Mouse (Mus musculus) mature B cell (primary cell): Measurements from ENCODE around the gene C1qtnf7.

Experiments
- in situ Hi-C: fragments of 300-500 bp; cut with MboI; formaldehyde crosslinking; loops from 2 replicates; pipeline ENCODE4 v1.14.3; 2019

The C1qtnf7 gene

DNA sequence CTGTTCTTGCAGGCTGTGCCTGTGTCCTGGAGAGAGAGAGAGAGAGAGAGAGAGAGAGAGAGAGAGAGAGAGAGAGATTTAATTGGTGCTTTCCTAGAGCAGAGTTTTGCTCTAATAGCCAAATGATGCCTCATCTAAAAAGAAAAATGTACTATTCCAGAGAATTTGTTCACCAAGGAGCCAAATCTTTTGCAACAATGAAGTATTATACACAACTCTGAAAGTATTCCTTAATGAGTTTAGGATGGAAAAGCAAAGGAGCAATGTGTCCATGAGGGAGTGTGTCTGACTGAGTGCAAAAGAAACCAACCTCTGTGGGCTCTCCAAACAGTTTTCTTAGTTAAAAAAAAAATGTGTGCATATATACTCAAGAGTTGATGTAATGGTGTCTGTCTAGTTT, 24.5 kb downstream of the C1qtnf7 start:
- in situ Hi-C loops, result no loop called here

DNA sequence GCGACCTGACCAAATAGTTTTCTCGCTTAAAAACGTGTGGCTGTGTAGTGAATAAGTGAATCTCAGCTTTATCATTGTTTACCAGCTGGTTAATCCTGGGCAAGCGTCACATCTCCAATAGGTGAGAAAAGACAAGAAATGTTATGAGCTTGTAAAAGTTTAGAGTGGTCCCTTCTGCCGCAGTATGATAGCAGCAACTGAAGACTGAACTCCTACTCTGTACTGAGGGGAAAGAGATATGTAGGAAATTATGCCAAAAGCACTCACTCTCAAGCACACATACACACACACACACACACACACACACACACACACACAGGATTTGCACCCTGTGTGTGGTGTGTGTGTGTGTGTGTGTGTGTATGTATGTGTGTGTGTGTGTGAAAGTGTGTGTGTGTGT, 26.2 kb downstream of the C1qtnf7 start:
- in situ Hi-C loops, result no loop called here

DNA sequence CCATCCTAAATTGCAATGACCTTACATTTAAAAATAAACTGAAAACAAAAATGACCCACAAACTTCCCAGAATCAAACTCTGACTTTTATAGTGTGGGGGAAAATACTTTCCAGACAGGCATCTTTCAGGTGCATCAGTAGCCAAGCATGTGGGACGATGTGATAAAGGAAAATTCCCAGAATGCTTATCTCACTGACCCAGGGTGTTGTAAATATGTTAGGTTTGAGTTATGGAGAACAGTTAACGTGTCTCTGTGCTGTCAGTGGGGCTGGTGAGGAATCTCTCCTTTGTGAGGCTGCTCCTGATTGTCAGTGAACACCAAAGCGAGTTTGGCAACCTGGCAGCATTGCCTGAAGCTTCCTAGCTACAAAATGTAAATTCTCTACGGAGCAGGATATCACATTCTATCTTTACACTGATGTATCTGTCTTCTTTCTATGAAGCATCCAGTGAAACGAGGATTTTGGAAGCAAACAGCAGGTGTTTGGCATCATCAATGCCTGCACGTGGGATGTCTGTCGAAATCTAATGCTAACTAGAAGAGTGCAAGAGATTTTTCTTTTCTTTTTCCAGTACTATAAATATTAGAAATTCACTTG, 27.0 kb downstream of the C1qtnf7 start:
- in situ Hi-C loops, result no loop called here

DNA sequence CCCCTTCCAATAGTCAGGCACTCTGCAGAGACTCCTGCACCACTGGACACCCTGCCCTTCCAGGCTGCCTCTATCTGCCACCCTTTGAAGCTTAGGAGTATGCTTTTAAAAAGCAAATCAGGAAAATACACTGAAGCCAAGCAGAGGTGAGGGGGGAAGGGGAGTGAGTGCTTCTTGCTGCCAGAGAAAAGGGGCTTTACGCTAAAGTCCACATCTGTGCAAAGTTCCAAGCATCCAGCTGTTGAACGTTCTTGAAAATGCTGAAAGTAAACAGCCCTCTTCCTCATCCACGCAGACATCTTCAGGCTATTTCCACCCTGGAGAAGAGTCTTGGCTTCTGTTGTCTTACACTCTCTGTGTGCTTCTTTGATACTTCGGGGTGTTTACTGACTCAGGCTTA, 34.6 kb downstream of the C1qtnf7 start:
- in situ Hi-C loops, result no loop called here

DNA sequence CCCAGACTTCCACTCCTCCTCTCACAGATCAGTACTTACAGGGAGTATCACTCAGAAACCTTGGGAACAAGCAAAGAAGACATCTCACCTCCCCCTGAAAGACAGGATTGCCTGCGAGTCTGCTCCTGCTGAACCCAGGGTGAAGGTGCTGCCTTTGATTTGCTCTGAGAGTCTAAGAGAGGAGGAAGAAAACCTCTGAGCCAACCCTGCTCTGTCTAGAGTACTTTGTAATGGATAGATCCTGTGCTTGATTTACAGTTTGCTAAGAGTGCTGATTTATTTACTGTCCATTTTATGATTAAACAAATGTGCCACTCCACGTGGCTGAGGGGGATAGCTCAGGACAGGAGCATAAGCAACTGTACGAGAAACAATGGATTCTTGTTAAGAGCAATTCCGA, 35.1 kb downstream of the C1qtnf7 start:
- in situ Hi-C loops, result no loop called here

DNA sequence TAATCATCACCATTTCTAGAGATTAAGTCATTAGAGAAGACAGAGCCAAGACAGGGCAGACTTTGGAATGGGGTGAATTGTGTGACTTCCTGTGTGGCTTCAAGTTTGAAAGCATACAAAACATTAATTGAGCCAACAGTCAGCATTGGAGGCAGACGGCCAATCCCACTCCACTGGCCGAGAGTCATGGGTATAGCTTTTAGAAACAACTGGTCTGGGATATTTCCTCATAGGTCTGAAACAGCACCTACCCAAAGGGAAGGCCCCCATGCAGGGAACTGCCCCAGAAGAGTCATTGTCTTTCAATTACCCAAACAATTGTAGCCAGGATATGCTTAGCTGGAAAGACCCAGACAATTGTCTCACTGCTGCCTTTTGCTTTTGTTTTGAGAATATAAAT, 39.5 kb downstream of the C1qtnf7 start:
- in situ Hi-C loops, result no loop called here

DNA sequence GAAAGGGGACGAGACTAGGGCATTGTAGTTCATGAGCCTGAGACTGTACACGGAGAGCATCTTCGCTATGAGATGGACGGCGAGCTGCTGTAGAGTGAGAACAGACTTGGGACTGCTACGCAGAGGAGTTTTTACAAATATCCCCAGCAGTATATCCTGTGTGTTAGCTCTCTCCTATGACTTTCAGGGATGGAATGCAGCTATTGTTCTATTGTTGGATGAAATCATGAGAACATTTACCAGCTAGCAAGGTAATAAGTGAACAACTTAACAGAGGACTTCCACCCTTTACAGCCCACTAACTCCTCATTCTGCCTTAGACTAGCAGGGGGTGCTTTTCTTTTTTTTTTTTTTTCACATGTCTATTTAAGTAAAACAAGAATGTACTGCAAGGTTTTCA, 40.1 kb downstream of the C1qtnf7 start:
- in situ Hi-C loops, result no loop called here

DNA sequence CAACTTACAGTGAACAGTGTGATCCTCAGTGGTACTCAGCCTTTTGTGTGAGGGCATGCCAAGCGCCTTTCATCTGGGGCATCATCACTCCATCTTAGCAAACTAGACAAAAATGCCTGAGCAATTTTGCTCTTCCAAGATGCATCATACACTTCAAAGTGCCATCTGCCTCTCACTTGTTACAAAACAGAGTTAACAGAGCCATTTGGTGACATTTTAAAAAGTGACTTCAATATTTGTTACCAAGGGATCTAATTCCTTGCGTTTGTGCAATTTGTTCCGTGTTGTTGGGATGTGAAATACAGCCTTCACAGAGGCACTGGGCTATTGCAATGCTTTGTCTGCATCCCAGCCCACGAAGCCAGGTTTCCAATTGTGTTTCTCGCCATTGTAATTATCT, 42.1 kb downstream of the C1qtnf7 start:
- in situ Hi-C loops, result no loop called here

DNA sequence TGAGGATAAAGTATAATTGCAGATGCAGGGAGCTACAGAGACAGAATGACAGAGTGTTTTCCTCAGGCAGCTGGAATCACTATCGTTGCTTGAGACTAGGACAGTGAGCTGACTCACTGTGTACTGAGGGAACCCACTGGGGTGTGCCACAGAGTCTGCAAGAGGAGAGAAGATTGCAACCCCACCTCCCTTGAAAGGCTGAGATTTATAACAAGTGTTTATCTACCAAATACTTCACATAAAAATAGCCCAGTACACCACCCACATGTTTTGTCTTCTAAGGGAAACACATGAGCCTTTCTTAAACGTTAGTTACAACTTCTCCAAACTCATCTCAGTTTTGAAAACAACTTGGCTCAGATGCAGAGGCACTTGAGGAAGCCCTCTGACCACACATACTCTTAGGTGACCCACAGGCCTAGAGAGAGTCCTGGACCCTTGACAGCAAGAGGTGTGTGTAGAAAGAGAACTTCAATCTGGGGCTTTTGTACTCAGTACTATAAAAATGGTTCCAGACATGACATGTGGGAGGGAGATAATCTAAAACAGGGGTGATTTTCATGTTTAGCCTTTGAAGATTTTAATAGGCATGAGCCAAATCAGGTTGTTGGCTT, 46.4 kb downstream of the C1qtnf7 start:
- in situ Hi-C loops, result no loop called here

DNA sequence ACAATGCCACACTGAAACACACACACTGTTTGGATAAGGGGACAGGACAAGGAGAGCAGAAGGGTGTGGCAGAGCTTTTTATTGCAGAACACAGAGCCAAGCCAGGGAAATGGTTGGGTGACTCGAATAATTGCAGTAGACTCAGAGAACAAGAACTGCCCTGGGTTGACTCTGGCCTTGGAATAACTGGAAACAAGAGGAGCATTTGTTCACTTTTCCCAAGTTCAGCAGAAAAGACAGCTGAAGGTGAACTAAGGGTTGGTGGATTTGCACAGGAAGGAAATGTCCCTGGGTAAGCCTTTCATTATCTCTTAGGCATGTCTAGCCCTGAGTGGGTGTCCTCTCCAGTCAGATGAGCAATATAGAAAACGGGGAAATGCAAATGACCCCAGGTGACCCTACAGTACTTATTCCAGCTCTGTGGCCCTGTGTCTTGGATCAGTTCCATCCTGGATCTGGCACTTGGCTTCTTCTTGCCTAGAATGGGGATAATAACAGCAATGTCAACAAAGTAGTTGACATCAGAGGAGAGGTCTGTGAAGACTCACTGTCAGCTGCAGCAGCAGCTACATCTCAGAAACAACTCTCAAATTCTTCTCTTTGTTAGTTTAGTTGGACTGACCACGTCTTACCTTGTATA, 54.5 kb downstream of the C1qtnf7 start:
- in situ Hi-C loops, result no loop called here

DNA sequence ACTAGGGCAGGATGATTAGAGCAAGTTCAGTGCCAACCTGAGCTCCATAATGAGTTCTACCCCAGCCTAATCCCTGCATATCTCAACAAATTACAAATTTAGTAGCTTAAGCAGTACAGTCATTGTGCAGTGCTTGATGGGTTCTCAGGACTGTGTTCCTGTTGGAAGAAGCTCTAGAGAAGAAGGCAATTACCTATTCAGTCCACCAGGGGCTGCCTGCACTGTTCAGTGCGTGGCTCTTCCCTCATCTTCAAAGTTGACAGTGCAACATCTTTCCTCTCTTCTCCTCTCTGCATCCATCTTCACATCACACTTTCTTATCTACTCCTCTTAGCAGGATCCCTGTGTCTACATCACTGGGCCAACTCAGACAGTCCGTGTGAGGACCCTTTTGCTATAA, 67.5 kb downstream of the C1qtnf7 start:
- in situ Hi-C loops, result no loop called here

DNA sequence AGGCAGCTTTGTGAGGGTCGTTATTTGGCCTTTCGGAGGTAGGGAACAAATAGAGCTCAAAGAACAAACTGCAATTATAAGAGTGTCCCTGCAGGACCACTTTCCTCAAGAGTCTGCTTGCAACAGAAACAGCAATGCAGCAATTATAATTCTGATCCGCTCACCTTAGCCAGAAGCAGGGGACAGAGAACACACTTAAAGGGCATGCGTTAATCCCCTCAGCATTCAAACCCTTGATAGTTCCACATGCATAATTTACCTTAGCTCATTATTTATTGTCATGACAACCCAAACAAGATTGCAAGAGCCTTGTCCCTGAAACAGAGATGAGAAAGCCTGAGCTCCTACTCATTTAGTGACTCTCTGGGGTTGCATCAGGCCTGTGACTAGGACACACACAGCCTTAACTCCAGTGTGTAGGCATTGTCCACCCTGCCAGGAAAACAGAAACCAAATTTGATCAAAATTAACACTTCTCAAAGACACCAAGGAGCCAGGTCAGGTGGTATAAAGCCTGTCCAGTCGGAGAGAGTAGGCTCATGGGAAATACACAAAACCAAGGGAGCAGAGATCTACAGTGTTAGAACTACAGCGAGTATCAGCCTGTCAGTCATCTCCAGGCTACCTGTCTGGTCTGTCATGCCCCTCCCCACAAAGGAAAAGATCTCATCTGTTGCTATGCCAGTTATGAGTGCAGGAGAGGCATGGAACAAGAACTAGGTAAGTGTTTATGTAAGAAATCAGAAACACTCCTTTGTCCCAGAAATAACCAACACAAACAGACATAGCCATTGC, 68.2 kb downstream of the C1qtnf7 start:
- in situ Hi-C loops, result no loop called here

DNA sequence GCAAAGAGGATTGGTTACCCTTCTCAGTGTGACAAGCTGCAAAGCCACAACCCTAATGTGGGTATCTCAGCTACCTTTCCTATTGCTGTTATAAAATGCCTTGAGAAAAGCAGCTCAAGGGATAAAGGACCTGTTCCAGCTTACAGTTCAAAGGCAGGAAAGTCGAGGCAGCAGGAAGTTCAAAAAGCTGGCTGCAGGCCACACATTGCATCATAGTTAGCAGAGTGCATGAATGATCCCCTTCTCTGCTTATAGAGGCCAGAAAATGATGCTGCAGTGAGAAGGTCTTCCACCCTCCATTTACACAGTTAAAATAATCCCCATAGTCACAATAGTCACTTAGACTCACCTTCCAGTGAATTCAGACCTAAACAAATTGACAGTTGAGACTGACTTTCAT, 69.1 kb downstream of the C1qtnf7 start:
- in situ Hi-C loops, result no loop called here

DNA sequence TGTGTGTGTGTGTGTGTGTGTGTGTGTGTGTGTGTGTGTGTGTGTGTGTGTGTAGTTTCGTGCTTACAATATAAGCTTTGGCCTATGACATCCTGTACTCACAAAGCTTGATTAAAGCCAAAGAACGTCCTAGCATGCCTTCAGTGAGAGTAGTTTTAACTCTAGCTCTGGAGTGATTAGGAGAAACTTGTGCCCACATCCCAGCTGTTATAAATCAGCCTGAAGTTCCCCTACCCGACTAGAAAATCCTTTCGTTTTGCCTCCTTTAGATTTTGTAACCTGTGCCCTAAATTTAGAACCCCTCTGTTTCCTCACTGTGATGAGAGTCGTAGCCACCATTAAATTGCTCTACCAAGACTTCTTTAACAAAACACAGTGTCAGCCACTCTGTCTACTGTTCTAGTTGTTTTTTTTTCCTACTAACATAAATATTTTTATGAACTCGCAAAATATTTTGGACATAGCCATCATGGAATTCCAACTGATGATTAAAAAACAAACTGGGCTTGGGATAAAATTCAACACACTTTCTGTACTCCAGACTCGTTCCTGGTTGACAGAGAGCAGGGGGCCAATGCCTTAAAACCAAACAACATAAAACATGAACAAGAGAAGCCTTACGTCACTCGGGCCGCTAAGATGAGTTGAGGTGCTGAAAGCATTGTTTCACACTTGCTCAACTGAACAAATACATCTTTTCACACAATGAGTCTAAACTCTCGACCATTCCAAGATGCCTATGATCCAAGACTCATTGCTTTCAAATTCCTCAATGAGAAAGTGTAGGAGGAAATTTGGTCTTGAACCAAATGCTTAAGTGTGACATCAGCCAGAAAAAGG, 70.3 kb downstream of the C1qtnf7 start:
- in situ Hi-C loops, result no loop called here

DNA sequence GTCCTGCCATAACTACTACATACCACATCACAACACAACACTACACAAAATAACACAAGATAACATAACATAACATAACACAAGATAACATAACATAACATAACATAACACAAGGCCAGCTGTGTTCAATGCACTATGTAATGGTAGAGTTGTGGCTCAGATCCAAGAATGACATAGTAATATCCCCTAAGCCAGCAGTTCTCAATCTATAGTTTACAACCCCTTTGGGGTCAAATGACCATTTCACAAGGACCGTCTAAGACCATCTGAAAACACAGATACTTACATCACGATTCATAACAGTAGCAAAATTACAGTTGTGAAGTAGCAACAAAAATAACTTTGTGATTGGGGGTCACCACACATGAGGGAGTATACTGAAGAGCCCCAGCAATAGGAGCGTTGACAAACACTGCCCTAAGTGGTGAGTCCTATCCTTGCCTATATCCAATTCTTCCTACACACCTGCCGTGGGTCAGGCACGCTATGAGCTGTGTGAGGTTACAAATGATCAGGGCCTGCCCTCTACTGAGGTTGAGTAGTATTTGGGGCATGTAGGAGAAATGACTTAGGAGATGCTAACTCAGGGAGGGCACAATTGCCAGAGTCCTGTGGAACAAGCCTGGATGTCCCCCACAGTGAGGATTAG, 73.6 kb downstream of the C1qtnf7 start:
- in situ Hi-C loops, result no loop called here

DNA sequence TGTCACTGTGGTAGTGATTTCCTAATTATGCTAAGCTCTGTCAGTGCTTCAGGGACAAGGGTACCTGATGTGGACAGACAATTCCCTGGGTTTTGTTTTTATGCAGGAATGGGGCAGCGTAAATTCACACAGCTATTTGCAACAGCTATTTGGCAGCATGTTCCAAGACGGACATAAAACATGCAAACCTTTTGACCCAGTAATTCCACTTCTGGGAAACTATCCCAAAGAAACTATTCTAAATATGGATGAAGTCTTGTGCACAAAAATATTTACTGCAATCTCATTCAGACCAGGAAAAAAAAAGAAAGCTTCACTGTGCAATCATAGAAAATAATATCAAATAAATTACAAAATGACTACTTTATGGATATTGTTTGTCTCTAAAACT, 74.1 kb downstream of the C1qtnf7 start:
- in situ Hi-C loops, result no loop called here

DNA sequence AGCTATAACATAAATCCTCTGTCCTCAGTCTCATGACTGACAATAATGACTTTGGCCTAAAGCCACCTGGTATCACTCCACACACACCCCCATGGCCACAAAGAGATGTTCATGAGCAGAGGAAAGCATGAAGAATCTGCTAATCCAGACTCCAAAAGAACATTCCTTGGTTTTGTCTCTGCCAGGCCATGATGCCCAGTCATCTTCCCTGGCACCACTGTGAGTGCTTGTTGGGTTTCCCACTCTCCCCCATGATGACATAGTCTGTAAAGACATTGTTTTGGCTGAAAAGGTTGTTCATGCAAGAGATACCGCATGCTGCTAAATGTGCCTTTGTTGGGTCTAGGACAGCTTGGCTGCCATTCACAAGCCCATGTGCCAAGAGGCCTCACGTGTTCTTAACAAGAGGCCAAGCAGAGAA, 75.0 kb downstream of the C1qtnf7 start:
- in situ Hi-C loops, result no loop called here

DNA sequence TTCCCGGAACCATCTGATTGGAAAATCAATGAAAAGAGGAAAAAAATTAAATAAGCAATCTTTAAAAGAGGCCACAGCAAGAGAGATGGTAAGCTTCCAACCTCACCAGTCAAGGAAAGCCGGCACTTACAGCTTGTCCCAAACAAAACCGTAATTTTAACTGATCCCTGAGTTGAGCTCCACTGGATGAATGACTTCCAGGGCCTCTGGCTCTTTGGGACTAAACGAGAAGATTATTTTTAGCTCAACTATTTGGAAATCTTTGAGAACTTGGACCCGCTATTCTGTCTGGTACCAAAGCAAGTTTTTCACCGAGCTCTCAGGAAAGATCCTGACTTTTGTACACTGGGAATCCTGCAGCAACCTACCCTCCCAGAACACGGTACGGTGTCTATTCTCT, 86.3 kb downstream of the C1qtnf7 start:
- in situ Hi-C loops, result no loop called here

DNA sequence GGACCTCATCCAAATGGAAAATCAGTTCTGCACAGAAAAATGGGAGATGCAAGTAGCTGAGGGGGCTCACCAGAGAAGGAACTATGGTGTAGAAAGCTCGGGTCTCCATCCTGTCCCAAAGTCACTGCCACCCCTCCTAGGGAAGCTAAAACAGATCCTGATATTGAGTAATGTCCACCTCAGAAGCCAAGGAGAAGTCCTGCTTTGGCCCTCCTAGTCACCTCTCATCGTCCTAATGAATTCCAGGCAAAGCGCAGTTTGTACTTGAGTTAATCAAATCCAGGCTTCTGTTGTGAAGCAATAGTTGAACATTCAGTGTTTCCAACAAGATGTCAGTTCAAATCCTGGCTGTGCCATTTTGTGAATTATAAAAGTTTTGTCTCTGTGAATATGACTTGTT, 87.2 kb downstream of the C1qtnf7 start:
- in situ Hi-C loops, result no loop called here

DNA sequence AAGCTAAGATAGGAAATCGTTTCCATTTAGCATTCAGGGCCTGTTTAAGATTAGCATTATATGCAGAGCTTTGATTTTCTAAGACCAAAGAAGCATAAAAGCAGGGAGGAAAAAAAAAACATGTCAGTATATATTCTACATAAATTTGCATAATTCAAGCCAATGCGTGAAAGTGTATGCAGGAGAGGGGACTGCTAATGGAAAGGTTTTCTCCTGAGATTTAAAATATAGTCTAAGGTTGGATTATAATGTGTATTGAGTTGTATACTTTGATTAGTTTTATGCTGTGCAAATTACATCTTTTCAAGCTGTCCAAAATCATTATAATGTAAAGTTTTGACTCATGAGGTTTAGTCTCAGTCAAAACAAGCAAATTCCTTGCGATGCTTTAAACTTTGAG, 88.2 kb downstream of the C1qtnf7 start:
- in situ Hi-C loops, result no loop called here

DNA sequence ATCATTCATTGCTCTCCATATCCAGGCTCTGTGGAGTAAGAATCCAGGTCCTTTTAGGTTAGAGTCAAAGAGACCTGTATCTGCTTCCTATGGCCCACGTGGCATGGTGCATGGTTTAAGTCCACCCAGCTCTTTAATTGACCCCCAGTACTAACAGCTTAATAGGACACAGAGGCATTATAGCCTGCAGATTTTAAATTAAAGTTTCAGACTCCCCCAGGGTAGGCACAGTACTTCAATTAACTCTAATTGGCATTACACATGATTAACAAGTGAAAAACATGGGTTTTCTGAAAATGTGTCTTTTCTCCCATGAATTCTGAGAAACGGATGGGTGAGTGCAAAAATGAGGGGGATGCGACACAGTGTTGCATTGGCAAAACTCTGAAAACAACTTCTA, 92.7 kb downstream of the C1qtnf7 start:
- in situ Hi-C loops, result no loop called here

DNA sequence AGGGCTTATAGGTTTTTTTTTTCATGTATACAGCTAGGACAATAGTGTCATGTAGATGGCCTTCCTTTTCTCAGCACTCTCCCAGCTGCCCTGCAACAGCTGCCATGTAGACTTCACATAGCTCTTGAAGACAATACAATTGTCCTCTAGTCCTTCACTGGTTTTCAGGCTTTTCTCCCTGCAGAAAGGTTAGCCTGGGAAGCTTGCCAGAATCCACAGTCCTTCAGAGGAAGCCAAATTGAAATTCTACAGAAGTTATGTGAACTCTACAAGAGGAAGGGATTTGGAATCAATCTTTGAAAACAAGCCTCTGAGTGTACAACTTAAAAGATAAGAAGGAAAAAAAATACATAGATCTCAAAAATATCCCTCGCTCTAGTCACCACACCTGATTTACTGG, 94.4 kb downstream of the C1qtnf7 start:
- in situ Hi-C loops, result no loop called here
